Mouse (Mus musculus): ENCODE data around the gene Snx21. TPM values are rescaled to one million over a fixed set of nuclear protein-coding genes. Genes with fewer than 3 reads are reported as not detected.

Snx21 gene
- total and polyA plus RNA-seq, 3 experiments, result 3.8 to 7.7 TPM; not detected in 1

GRCm38 (mm10) chr2:164760059-164760833 lies 25.4 kb upstream of the Snx21 start:
- Histone ChIP-seq H3K27me3 (ENCODE audit: control insufficient read depth in 1 of 2, insufficient read depth in 2 of 2, low read length in 2 of 2) (no peaks in the 10 kb centered on the region), H3K27ac (ENCODE audit: control insufficient read depth, low read depth, low read length) (no peak overlapping the region), H3K36me3 (ENCODE audit: control insufficient read depth in 1 of 2, insufficient read depth in 2 of 2, low read length in 2 of 2) (peaks cover 8 to 10% of the 10 kb centered on the region in 2 experiments), H3K4me1 (ENCODE audit: control insufficient read depth in 1 of 2, insufficient read depth in 2 of 2, low read length in 2 of 2) (no peaks in the 10 kb centered on the region), H3K9ac (ENCODE audit: control insufficient read depth, low read depth, low read length, poor library complexity, severe bottlenecking) (no peak overlapping the region), H3K79me2 (ENCODE audit: control insufficient read depth, insufficient read depth, low read length, poor library complexity) (no peaks in the 10 kb centered on the region), H3K4me3 (ENCODE audit: control insufficient read depth in 1 of 2, insufficient read depth in 1 of 2, low read depth in 2 of 2, low read length in 2 of 2) (no peak overlapping the region), H3K9me3 (replicated peaks; ENCODE audit: insufficient read depth, low read length) (no peaks in the 10 kb centered on the region)
- TF ChIP-seq RAD21 (IDR thresholded peaks at IDR 0.05; ENCODE audit: low read depth, low read length), result no peak
- no peak for TF ChIP-seq JUND (IDR thresholded peaks at IDR 0.05; ENCODE audit: low read depth, low read length)
- TF ChIP-seq NELFE (IDR thresholded peaks at IDR 0.05; ENCODE audit: low read depth, low read length), result no peak
- TF ChIP-seq MEF2A (IDR thresholded peaks at IDR 0.05; ENCODE audit: extremely low read depth, insufficient replicate concordance, low read depth, low read length, poor library complexity, severe bottlenecking), result no peak
- no peak for TF ChIP-seq MAX (IDR thresholded peaks at IDR 0.05; ENCODE audit: low read length)
- no peak for TF ChIP-seq RCOR1 (IDR thresholded peaks at IDR 0.05; ENCODE audit: low read depth, low read length)
- no peak for TF ChIP-seq MAZ (IDR thresholded peaks at IDR 0.05; ENCODE audit: low read depth, low read length)
- DNase-seq (ENCODE audit: low read depth, low spot score), result peak; percentile 44

- Histone ChIP-seq H3K27ac (ENCODE audit: control insufficient read depth, low read depth, low read length) (no peak overlapping the region), H3K79me2 (ENCODE audit: control insufficient read depth, insufficient read depth, low read length, poor library complexity) (no peaks in the 10 kb centered on the region), H3K36me3 (ENCODE audit: control insufficient read depth in 1 of 2, insufficient read depth in 2 of 2, low read length in 2 of 2) (peaks cover 4 to 8% of the 10 kb centered on the region in 2 experiments; a peak in 3 of 4 replicates), H3K27me3 (ENCODE audit: control insufficient read depth in 1 of 2, insufficient read depth in 2 of 2, low read length in 2 of 2) (no peaks in the 10 kb centered on the region), H3K9ac (ENCODE audit: control insufficient read depth, low read depth, low read length, poor library complexity, severe bottlenecking) (no peak overlapping the region), H3K4me3 (ENCODE audit: control insufficient read depth in 1 of 2, insufficient read depth in 1 of 2, low read depth in 2 of 2, low read length in 2 of 2) (no peak overlapping the region), H3K4me1 (ENCODE audit: control insufficient read depth in 1 of 2, insufficient read depth in 2 of 2, low read length in 2 of 2) (no peaks in the 10 kb centered on the region), H3K9me3 (replicated peaks; ENCODE audit: insufficient read depth, low read length) (no peaks in the 10 kb centered on the region)
- TF ChIP-seq KAT2A (conservative IDR thresholded peaks at IDR 0.05; ENCODE audit: low read depth, low read length) (no peak), CHD2 (IDR thresholded peaks at IDR 0.05; ENCODE audit: low read length) (no peak), TCF12 (IDR thresholded peaks at IDR 0.05; ENCODE audit: low read depth, low read length) (no peak), TAL1 (IDR thresholded peaks at IDR 0.05; ENCODE audit: low read length) (0 out of 2 replicates have a peak, but pooled peaks have one; percentile 14)
- no peak for DNase-seq (ENCODE audit: low read depth, low spot score)
Observed at GRCm38 (mm10) chr2:164761502-164761901, 24.1 kb upstream of the Snx21 start.

- Histone ChIP-seq H3K27me3 (ENCODE audit: control insufficient read depth in 1 of 2, insufficient read depth in 2 of 2, low read length in 2 of 2) (no peaks in the 10 kb centered on the region), H3K9me3 (replicated peaks; ENCODE audit: insufficient read depth, low read length) (no peaks in the 10 kb centered on the region), H3K4me3 (ENCODE audit: control insufficient read depth in 1 of 2, insufficient read depth in 1 of 2, low read depth in 2 of 2, low read length in 2 of 2) (no peak overlapping the region), H3K27ac (ENCODE audit: control insufficient read depth, low read depth, low read length) (no peak overlapping the region), H3K4me1 (ENCODE audit: control insufficient read depth in 1 of 2, insufficient read depth in 2 of 2, low read length in 2 of 2) (no peaks in the 10 kb centered on the region), H3K9ac (ENCODE audit: control insufficient read depth, low read depth, low read length, poor library complexity, severe bottlenecking) (no peak overlapping the region), H3K36me3 (ENCODE audit: control insufficient read depth in 1 of 2, insufficient read depth in 2 of 2, low read length in 2 of 2) (peaks cover 4 to 8% of the 10 kb centered on the region in 2 experiments; a peak in 3 of 4 replicates), H3K79me2 (ENCODE audit: control insufficient read depth, insufficient read depth, low read length, poor library complexity) (no peaks in the 10 kb centered on the region)
- no peak for TF ChIP-seq USF2 (IDR thresholded peaks at IDR 0.05; ENCODE audit: borderline replicate concordance in 1 of 2, insufficient read depth in 1 of 2, low read depth in 1 of 2, low read length in 2 of 2)
- TF ChIP-seq GABPA (IDR thresholded peaks at IDR 0.05; ENCODE audit: low read depth, low read length), result no peak
- no peak for TF ChIP-seq SIN3A (IDR thresholded peaks at IDR 0.05; ENCODE audit: low read length)
- TF ChIP-seq ZNF384 (IDR thresholded peaks at IDR 0.05; ENCODE audit: low read depth, low read length), result no peak
- no peak for TF ChIP-seq NRF1 (IDR thresholded peaks at IDR 0.05; ENCODE audit: insufficient read depth, low read depth, low read length, poor library complexity, severe bottlenecking)
- TF ChIP-seq BHLHE40 (IDR thresholded peaks at IDR 0.05; ENCODE audit: borderline replicate concordance, low read depth, low read length), result no peak
- DNase-seq (ENCODE audit: low read depth, low spot score), result no peak
Observed at GRCm38 (mm10) chr2:164761971-164762370, 23.7 kb upstream of the Snx21 start.
